Mouse (Mus musculus) C2C12 (cell line): ENCODE measurements around the gene Itsn2. TPM values are rescaled to one million over a fixed set of nuclear protein-coding genes. Genes with fewer than 3 reads are reported as not detected.

ENCODE experiments used
- H3K27me3 ChIP-seq: one replicate; pipeline ENCODE4 v1.6.1; 2011; ENCODE audit not compliant: control insufficient read depth, insufficient read depth, insufficient read length
- H3K36me3 ChIP-seq: one replicate; pipeline ENCODE4 v1.6.1; 2011; ENCODE audit not compliant: control insufficient read depth, insufficient read depth
- H3K4me3 ChIP-seq: one replicate; pipeline ENCODE4 v1.5.1; 2011; ENCODE audit warnings: mild to moderate bottlenecking, control low read depth; ENCODE audit not compliant: poor library complexity, insufficient read depth, severe bottlenecking
- H3K79me2 ChIP-seq: one replicate; pipeline ENCODE4 v1.6.1; 2011; ENCODE audit not compliant: control insufficient read depth, insufficient read depth
- H3K79me3 ChIP-seq: one replicate; pipeline ENCODE4 v1.6.1; 2011; ENCODE audit warnings: low read depth, control low read depth
- H3ac ChIP-seq: one replicate; pipeline ENCODE3; 2011; ENCODE audit warnings: low read depth; ENCODE audit not compliant: control insufficient read depth, insufficient read length
- CEBPB ChIP-seq: IDR thresholded peaks from one replicate; pipeline ENCODE4 v1.6.1; 2011; ENCODE audit warnings: low read depth, mild to moderate bottlenecking, control low read depth, moderate library complexity
- CTCF ChIP-seq: IDR thresholded peaks from one replicate; pipeline ENCODE4 v1.5.1; 2011; ENCODE audit not compliant: control insufficient read depth, insufficient read depth, insufficient read length
- FOSL1 ChIP-seq: IDR thresholded peaks from one replicate; pipeline ENCODE4 v1.8.0; 2011; ENCODE audit warnings: mild to moderate bottlenecking, low read length; ENCODE audit not compliant: poor library complexity, insufficient read depth, severe bottlenecking
- MAX ChIP-seq: IDR thresholded peaks from one replicate; pipeline ENCODE4 v1.6.1; 2011; ENCODE audit warnings: mild to moderate bottlenecking, control low read depth
- MYOD1 ChIP-seq: IDR thresholded peaks from one replicate; pipeline ENCODE4 v1.6.1; 2011; ENCODE audit warnings: low read depth; ENCODE audit not compliant: control insufficient read depth, insufficient read length
- MYOG ChIP-seq: IDR thresholded peaks from one replicate; pipeline ENCODE4 v1.6.1; 2011; ENCODE audit not compliant: control insufficient read depth, insufficient read length; ENCODE audit errors: extremely low read depth
- USF1 ChIP-seq: IDR thresholded peaks from one replicate; pipeline ENCODE4 v1.6.1; 2011; ENCODE audit warnings: low read depth, mild to moderate bottlenecking, control low read depth, moderate library complexity
- polyA plus RNA-seq: library from polyadenylated mRNA; unstranded; fragments of >200 nt; fragmentation: generic; extraction: Trizol; gene quantifications from one replicate; pipeline ENCODE4 v1.2.1, GENCODE M21; 2012; ENCODE audit warnings: missing spikeins

Itsn2 gene
- polyA plus RNA-seq, 1 experiment, result 7.9 TPM

DNA sequence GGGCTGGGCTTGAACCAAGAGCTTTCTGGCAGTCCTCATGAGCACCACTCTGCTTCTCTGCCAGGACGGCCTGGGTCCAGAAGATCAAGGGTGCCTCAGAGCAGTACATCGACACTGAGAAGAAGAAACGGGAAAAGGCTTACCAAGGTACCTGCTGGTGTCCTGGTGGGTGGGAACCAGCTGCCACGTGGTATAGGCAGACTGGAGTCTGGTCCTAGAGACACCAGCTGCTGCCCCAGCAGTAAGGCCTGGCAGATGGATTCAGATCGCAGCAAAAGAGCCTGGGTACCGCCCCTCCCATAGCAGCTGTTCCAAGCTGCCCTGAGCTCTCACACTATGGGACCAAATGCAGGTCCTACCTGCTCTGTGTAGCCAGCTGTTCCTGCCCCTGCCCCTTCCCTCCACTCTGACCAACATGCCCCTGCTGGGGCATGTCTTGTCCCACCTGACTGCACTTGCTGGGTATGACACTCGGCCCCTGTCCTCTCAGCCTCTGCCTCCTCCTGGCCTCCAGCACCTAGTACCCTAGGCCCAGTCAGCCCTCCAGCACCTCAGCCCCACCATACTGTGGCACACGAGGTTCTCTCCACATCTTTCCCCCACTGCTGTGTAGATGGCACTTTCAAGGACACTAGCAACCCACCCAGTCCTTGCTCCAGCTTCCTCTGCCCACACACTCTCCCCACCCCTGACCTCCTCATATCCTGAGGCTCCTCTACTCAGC lies 116.6 kb downstream of the Itsn2 start:
- Histone ChIP-seq H3K79me3 (no peaks in the 10 kb centered on the region), H3K36me3 (no peaks in the 10 kb centered on the region), H3ac (no peak overlapping the region), H3K27me3 (no peaks in the 10 kb centered on the region), H3K4me3 (no peak overlapping the region), H3K79me2 (no peaks in the 10 kb centered on the region)
- TF ChIP-seq FOSL1 (no peak), USF1 (no peak), MYOD1 (no peak), MYOG (no peak)

DNA sequence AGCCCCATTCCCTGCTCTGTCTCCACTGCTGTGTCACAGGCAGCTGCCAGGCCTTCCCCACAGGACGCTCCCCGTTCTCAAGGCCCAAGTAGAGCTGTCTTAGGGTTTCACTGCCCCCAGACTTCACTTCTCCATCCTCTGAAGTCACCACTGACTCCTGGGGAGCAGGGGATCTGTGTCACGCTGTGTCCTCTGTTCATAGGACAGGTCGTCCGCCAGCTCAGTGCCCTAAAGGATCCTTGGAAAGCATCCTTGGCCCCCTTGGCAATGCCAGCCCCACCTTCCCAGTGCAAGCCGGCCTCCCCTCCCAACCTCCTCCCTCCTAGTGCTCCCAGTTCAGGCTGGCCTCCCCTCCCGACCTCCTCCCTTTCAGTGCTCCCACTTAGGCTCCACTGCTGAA lies 117.5 kb downstream of the Itsn2 start:
- Histone ChIP-seq H3K4me3 (no peak overlapping the region), H3K36me3 (no peaks in the 10 kb centered on the region), H3K27me3 (no peaks in the 10 kb centered on the region), H3ac (no peak overlapping the region), H3K79me2 (no peaks in the 10 kb centered on the region), H3K79me3 (no peaks in the 10 kb centered on the region)
- TF ChIP-seq MYOD1 (no peak), CTCF (no peak), USF1 (no peak), MYOG (no peak), FOSL1 (no peak), CEBPB (no peak), MAX (no peak)

DNA sequence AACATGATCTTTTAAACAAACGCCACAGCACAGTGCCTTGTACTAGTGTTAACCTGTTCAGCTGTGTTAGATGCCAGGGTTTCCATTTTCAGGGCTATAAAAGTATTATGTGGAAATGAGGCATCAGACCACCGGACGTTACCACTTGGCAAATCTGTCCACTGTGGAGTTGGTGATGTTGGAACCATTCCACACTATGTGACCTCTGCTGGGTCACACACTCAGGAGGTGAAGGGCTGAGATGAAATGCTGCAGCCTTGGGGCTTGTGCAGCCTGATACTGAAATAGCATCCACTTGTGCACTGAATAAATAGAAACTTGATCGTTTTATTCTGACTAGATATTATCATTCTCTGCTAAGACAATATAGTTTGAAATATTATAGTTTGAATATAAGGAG lies 120.9 kb downstream of the Itsn2 start:
- Histone ChIP-seq H3ac (no peak overlapping the region), H3K36me3 (no peaks in the 10 kb centered on the region), H3K79me3 (no peaks in the 10 kb centered on the region), H3K79me2 (no peaks in the 10 kb centered on the region), H3K27me3 (no peaks in the 10 kb centered on the region), H3K4me3 (no peak overlapping the region)
- no peak for TF ChIP-seq USF1
- no peak for TF ChIP-seq MYOG
- no peak for TF ChIP-seq MAX
- no peak for TF ChIP-seq FOSL1
- no peak for TF ChIP-seq CTCF
- TF ChIP-seq CEBPB, result no peak
- TF ChIP-seq MYOD1, result no peak

DNA sequence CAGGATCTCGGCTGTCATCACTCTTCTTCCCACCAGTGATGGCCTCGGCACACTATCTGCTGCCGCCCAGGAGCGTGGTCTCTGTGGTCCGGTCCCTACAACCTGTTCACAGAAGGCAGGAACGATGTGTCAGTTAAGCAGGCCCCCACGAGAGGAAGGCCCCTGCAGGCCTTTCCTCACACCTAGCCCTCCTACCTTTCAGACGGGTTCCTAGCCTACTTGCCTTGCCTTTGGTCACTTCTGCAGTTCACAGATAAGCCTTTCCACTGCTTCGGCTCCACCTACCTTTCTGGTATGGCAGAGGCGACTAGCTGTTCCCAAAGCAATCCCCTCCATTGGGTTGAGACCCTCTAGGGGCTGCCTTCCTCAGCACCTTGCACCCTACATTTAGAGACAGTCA lies 123.2 kb downstream of the Itsn2 start:
- Histone ChIP-seq H3K4me3 (no peak overlapping the region), H3K79me2 (no peaks in the 10 kb centered on the region), H3K36me3 (no peaks in the 10 kb centered on the region), H3K79me3 (no peaks in the 10 kb centered on the region), H3ac (no peak overlapping the region), H3K27me3 (no peaks in the 10 kb centered on the region)
- TF ChIP-seq CTCF (no peak), MYOG (no peak), USF1 (no peak), FOSL1 (no peak), CEBPB (no peak), MYOD1 (no peak)

DNA sequence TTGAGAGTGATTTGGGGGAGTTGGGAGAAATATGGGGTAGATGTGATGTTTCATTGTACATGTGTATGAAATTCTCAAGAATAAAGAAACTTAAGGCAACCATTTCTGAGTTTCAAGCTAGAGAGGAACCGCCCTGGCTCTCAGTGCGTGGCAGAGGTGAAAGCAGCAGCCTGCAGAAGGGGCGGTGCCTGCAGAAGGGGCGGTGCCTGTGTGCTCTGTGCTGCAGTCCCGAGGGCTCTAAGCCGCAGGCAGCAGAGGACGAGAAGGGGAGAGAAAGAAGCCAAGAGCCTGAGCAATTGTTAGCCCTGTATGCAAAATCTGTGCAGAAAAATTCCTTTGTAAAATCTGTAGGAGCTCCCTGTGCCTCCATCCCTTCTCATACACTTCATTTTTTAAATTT lies 125.0 kb downstream of the Itsn2 start:
- no peaks in the 10 kb centered on the region for H3K79me2 ChIP-seq
- H3K79me3 ChIP-seq, result no peaks in the 10 kb centered on the region
- no peaks in the 10 kb centered on the region for H3K27me3 ChIP-seq
- H3K4me3 ChIP-seq, result no peak overlapping the region
- H3K36me3 ChIP-seq, result no peaks in the 10 kb centered on the region
- H3ac ChIP-seq, result no peak overlapping the region
- TF ChIP-seq MYOD1, result no peak
- TF ChIP-seq CTCF, result no peak
- no peak for TF ChIP-seq USF1
- TF ChIP-seq CEBPB, result no peak
- TF ChIP-seq FOSL1, result no peak
- no peak for TF ChIP-seq MYOG
- TF ChIP-seq MAX, result no peak

DNA sequence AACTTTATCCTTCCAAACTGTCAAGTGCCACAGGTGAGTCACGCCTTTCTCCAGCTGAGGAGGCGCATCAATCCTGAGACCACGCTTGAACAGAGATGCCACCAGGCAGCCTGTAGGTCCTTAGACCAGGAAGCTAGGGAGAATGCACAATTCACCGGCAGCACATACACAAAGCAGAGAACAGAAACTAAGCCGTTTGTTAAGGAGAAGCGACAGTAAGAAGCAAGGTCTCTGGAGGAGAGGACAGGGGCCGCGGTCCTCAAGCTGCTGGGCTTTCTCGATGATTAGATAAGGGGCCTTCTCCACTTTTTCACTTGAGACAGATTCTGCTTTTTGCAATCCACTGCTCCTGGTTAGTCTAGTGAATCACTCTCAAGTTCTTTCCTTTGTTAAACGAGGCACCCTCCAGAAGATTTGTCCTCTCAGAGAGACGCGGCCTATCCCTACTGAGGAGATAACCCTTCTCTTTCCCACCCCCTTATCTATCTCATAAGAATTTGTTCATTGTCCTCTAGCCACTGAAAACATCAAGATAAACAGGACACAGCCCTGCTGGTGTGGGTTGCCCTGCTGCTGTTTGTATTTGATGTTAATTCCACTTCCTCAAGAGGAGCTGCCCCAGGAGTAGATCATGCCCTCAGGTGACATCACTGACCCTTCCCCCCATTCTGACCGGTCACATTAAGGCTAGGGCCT lies 126.8 kb downstream of the Itsn2 start:
- Histone ChIP-seq H3K27me3 (no peaks in the 10 kb centered on the region), H3K79me3 (no peaks in the 10 kb centered on the region), H3K4me3 (no peak overlapping the region), H3K36me3 (no peaks in the 10 kb centered on the region), H3K79me2 (no peaks in the 10 kb centered on the region), H3ac (no peak overlapping the region)
- no peak for TF ChIP-seq MAX
- no peak for TF ChIP-seq CEBPB
- TF ChIP-seq USF1, result no peak
- no peak for TF ChIP-seq CTCF
- no peak for TF ChIP-seq MYOG
- TF ChIP-seq FOSL1, result no peak
- no peak for TF ChIP-seq MYOD1
